In the genomic region with DNA sequence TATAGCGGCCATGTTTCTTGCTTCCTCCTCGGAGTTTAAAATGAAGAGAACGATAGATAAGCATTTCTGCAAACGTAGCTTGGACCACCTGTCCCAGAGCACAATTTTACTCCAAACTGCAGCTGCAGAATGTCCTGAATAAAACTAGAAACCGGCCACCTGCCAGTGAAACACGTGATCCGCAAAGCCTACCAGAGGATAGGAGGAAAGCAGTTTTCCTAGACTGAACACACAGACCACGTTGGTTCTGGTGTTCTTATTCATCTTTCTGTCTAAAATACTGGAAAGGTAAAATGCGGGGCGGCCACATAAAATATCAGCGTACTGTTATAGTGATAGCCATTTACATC, we compare ENCODE assay signal across 8 mouse cellular contexts.
DNase-seq lines count a peak whose midpoint lies in the region; ATAC-seq lines count a peak whose summit lies in the region.

No protein-coding gene starts in this region.

- no peaks in the 10 kb centered on the region for H3K9me3 ChIP-seq in embryonic facial prominence, embryonic 12.5 days
- H3K9me3 ChIP-seq in heart, embryonic 16.5 days (replicated peaks; ENCODE audit: control insufficient read depth, low read length): no peaks in the 10 kb centered on the region
- no peaks in the 10 kb centered on the region for H3K9me3 ChIP-seq in midbrain, embryonic 14.5 days (ENCODE audit: control insufficient read depth, low read length)

- H3K4me3 ChIP-seq in embryonic facial prominence, embryonic 12.5 days: no peak overlapping the region
- H3K4me3 ChIP-seq in heart, embryonic 16.5 days (ENCODE audit: low read length): peak overlapping the region; percentile 54
- H3K4me3 ChIP-seq in midbrain, embryonic 14.5 days (replicated peaks; ENCODE audit: low read depth, low read length): no peak overlapping the region

- H3K4me1 ChIP-seq in embryonic facial prominence, embryonic 12.5 days: no peaks in the 10 kb centered on the region
- peaks cover 8% of the 10 kb centered on the region for H3K4me1 ChIP-seq in heart, embryonic 16.5 days (ENCODE audit: control insufficient read depth, insufficient read depth, low read length)
- H3K4me1 ChIP-seq in midbrain, embryonic 14.5 days (ENCODE audit: control insufficient read depth, insufficient read depth, low read length): no peaks in the 10 kb centered on the region

- no peak for ATAC-seq in embryonic facial prominence, embryonic 12.5 days (ENCODE audit: insufficient number of reproducible peaks, insufficient read depth, low FRiP score, low TSS enrichment)
- ATAC-seq in heart, embryonic 16.5 days (replicated peaks; ENCODE audit: extremely low read depth, insufficient read depth, low FRiP score): no peak
- ATAC-seq in midbrain, embryonic 14.5 days (ENCODE audit: low FRiP score, low TSS enrichment): no peak

- peak; percentile 20 to 30 for DNase-seq in layer of hippocampus, postnatal 10 days (ENCODE audit: low spot score in 2 of 2)
- no peak for DNase-seq in layer of hippocampus, postnatal 14 days (ENCODE audit: low spot score in 2 of 2)
- DNase-seq in midbrain, embryonic 14.5 days: no peak
- DNase-seq in ovary, adult 18-20 months (ENCODE audit: low spot score): no peak
- no peak for DNase-seq in urinary bladder, postnatal 25 days (ENCODE audit: low spot score)
- no peak for DNase-seq in Muller cell, postnatal 12 days (ENCODE audit: inconsistent ontology term)

- H3K27ac ChIP-seq in embryonic facial prominence, embryonic 12.5 days: no peak overlapping the region
- peak overlapping the region; percentile 97 for H3K27ac ChIP-seq in heart, embryonic 16.5 days (ENCODE audit: low read length)
- H3K27ac ChIP-seq in midbrain, embryonic 14.5 days (replicated peaks; ENCODE audit: low read depth, low read length): no peak overlapping the region

- H3K4me2 ChIP-seq in embryonic facial prominence, embryonic 12.5 days (replicated peaks): peak overlapping the region; percentile 77
- peak overlapping the region; percentile 76 for H3K4me2 ChIP-seq in heart, embryonic 16.5 days (ENCODE audit: low read depth, low read length)
- peak overlapping the region; percentile 76 for H3K4me2 ChIP-seq in midbrain, embryonic 14.5 days (ENCODE audit: low read length)

- H3K36me3 ChIP-seq in embryonic facial prominence, embryonic 12.5 days: no peaks in the 10 kb centered on the region
- H3K36me3 ChIP-seq in heart, embryonic 16.5 days (ENCODE audit: control insufficient read depth, insufficient read depth): no peaks in the 10 kb centered on the region
- H3K36me3 ChIP-seq in midbrain, embryonic 14.5 days (ENCODE audit: control insufficient read depth, insufficient read depth, low read length): no peaks in the 10 kb centered on the region

- H3K9ac ChIP-seq in embryonic facial prominence, embryonic 12.5 days: no peak overlapping the region
- peak overlapping the region; percentile 79 for H3K9ac ChIP-seq in heart, embryonic 16.5 days (ENCODE audit: low read length)
- no peak overlapping the region for H3K9ac ChIP-seq in midbrain, embryonic 14.5 days (replicated peaks; ENCODE audit: low read length)

- H3K27me3 ChIP-seq in embryonic facial prominence, embryonic 12.5 days: no peaks in the 10 kb centered on the region
- no peaks in the 10 kb centered on the region for H3K27me3 ChIP-seq in heart, embryonic 16.5 days (ENCODE audit: control insufficient read depth, insufficient read depth, low read length)
- peaks cover 6% of the 10 kb centered on the region; the same call in 1 of the 2 replicates for H3K27me3 ChIP-seq in midbrain, embryonic 14.5 days (ENCODE audit: control insufficient read depth, insufficient read depth, low read length)

- WGBS in embryonic facial prominence, embryonic 12.5 days: 73% methylated on average over 11 of the region's 11 CpGs
- 60% methylated on average over 11 of the region's 11 CpGs for WGBS in heart, embryonic 16.5 days
- WGBS in midbrain, embryonic 14.5 days: 79% methylated on average over 11 of the region's 11 CpGs

Comparison
In these comparisons a context has a peak if more than half of its experiments do, and no peak if none do; other contexts are left out.
1. DNase-seq: peak in layer of hippocampus, postnatal 10 days (2 of 2); none in layer of hippocampus, postnatal 14 days (0 of 2), midbrain, embryonic 14.5 days (single experiment), ovary, adult 18-20 months (single experiment), urinary bladder, postnatal 25 days (single experiment) and Muller cell, postnatal 12 days (single experiment).
2. Peak in every context shown above with its lines, with median percentiles within 50 percentile points of each other: H3K4me2 ChIP-seq.